In the genomic region with DNA sequence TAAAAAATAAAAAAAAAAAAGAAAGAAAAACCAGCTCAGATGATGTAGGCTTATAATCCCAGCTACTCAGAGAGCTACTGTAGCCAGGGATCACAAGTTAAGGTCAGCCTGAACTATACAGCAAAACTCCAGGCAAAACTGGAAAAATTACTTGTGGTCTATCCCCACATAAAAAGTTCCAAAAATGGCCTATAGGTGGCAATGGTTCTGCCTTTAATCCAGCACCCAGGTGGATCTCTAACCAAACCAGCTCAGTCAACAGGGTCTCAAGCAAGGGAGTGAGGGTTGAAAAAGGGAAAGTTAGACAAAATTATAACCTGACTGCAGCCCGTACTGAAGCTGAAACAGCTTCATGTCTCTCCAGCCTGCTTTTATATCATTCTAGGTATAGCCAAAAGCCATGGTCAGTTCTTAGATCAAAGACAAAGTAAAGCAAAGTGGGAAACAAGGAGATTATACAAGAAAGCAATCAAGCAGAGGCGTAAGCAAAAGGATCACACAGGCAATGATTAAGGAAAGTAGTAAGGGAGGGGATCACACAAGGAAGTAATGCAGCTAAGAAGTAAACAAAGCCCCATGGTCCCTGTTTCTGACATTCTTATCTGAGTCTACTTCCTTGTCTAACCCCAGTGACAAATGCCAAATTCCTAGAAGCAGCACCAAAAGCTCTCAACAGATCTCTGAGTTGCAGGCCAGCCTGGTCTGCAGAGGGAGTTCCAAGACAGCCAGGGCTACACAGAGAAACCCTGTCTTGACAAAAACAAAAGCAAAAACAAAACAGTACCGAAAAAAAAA, we compare ENCODE assay signal across 9 mouse cellular contexts. TPM values are rescaled to one million over a fixed set of nuclear protein-coding genes. Genes with fewer than 3 reads are reported as not detected.
DNase-seq lines count a peak whose midpoint lies in the region; TF ChIP-seq lines count a peak whose summit lies in the region.
"Had no signal": no experiment of that assay in that cellular context is flagged by ENCODE, and none has a peak within 500 bp of the region (broad histone marks: within the 10 kb centered on the region; RNA-seq: fewer than 3 reads in every experiment).

No protein-coding gene starts in this region.

- TF ChIP-seq CTCF in brain, embryonic 14.5 days (IDR thresholded peaks at IDR 0.05; ENCODE audit: borderline replicate concordance, extremely low read depth, insufficient read depth, insufficient read length), result peak; percentile 27; the same call in 1 of the 2 replicates

- intact Hi-C loops in left cerebral cortex, postnatal 4 days (cut with DNase I), result no loop called here
- intact Hi-C loops in left cerebral cortex, postnatal 36 days (cut with DNase I), result no loop called here

- DNase-seq in adrenal gland, adult 2 months, result peak; percentile 12
- no peak for DNase-seq in adrenal gland, adult 8-10 months
- peak; percentile 12 for DNase-seq in left cerebral cortex, postnatal 4 days
- DNase-seq in left cerebral cortex, postnatal 36 days (ENCODE audit: low spot score in 2 of 2), result no peak
- peak; percentile 29 for DNase-seq in brain, embryonic 14.5 days (ENCODE audit: low read depth)
- peak; percentile 19 to 26 for DNase-seq in kidney, adult 8-10 months
- no peak for DNase-seq in ovary, postnatal 36 days (ENCODE audit: low spot score)
- DNase-seq in layer of hippocampus, adult 9-11 months, result no peak

- no peak for TF ChIP-seq POLR2A in brain, embryonic 14.5 days (IDR thresholded peaks at IDR 0.05; ENCODE audit: borderline replicate concordance, extremely low read depth, insufficient read depth, insufficient read length, poor library complexity, severe bottlenecking)

RNA-seq across cellular contexts. Expression of gene Ces2b, which starts 41.3 kb away (rescaled TPM):
- under 1 TPM; 0.17 TPM for total RNA-seq in adrenal gland, adult 2 months (2021)
- polyA plus RNA-seq in adrenal gland, adult 2 months (2012; rRNA removed), result not detected in 2 replicates
- total RNA-seq in adrenal gland, adult 8-10 months (2022), result under 1 TPM; 0.10 to 0.70 (median 0.42) TPM
- total RNA-seq in left cerebral cortex, postnatal 4 days (2021), result under 1 TPM; 0.18 to 0.26 TPM
- under 1 TPM in 1 of 2 experiments, not detected in 1; 0.17 TPM for total RNA-seq in left cerebral cortex, postnatal 36 days (2021)
- 0.28 and 0.34 TPM in 2 replicates for polyA plus RNA-seq in brain, embryonic 14.5 days (2012; rRNA removed)

RNA-seq across cellular contexts. Expression of gene Ces2a, which starts 56.3 kb away (rescaled TPM):
- under 1 TPM in 1 of 2 experiments, not detected in 1; 0.72 TPM for total RNA-seq in adrenal gland, adult 2 months (2021)
- polyA plus RNA-seq in adrenal gland, adult 2 months (2012; rRNA removed), result 0.74 TPM in 1 of 2 replicates, not detected in the other
- total RNA-seq in adrenal gland, adult 8-10 months (2022), result under 1 TPM in 1 of 4 experiments, not detected in 3; 0.17 TPM
- not detected for total RNA-seq in left cerebral cortex, postnatal 4 days (2021)
- not detected for total RNA-seq in left cerebral cortex, postnatal 36 days (2021)
- not detected in 2 replicates for polyA plus RNA-seq in brain, embryonic 14.5 days (2012; rRNA removed)
- polyA plus RNA-seq: lung, embryonic 15.5 days had no signal

RNA-seq across cellular contexts. Expression of gene Ces2c, which starts 56.8 kb away (rescaled TPM):
- total RNA-seq in adrenal gland, adult 2 months (2021), result not detected
- 0.04 TPM in 1 of 2 replicates, not detected in the other for polyA plus RNA-seq in adrenal gland, adult 2 months (2012; rRNA removed)
- total RNA-seq in adrenal gland, adult 8-10 months (2022), result not detected
- not detected for total RNA-seq in left cerebral cortex, postnatal 4 days (2021)
- total RNA-seq in left cerebral cortex, postnatal 36 days (2021), result not detected
- polyA plus RNA-seq in brain, embryonic 14.5 days (2012; rRNA removed), result 0.11 TPM in 1 of 2 replicates, not detected in the other
- polyA plus RNA-seq: lung, embryonic 15.5 days had no signal

Comparison
In these comparisons a context has a peak if more than half of its experiments do, and no peak if none do; other contexts are left out.
1. DNase-seq: peak in adrenal gland, adult 2 months (single experiment), left cerebral cortex, postnatal 4 days (single experiment), brain, embryonic 14.5 days (single experiment) and kidney, adult 8-10 months (2 of 2); none in adrenal gland, adult 8-10 months (single experiment), left cerebral cortex, postnatal 36 days (0 of 2), ovary, postnatal 36 days (single experiment) and layer of hippocampus, adult 9-11 months (single experiment).